In the genomic region with DNA sequence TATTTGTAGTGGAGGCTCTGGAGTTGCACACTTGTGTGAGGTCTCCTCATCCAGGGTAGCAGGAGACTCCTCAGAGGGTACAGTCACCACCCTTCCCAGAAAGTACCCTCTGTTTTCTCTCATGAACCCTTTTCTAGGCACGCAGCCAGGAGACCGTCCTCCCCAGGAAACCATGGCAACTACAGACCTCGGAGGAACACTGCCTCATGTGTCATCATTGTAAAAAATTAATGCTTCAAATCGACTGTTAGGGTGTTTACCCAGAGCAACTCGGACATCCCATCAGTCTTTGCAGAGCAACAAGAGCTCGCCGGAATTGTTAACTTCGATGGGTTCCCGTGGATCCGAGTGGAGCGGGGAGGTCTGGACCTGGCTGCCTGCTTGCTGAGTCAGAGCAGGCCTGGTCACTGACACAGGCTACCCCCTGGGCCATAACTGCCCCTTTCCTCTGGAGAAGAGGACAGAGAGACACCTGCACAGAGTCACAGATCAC, we compare ENCODE assay signal across 8 mouse cellular contexts.
A peak's percentile ranks its signal among the peaks of the same experiment; 100 is the strongest.
DNase-seq lines count a peak whose midpoint lies in the region; ATAC-seq and TF ChIP-seq lines count a peak whose summit lies in the region.

No protein-coding gene starts in this region.

- H3K36me3 ChIP-seq in kidney, adult 2 months (ENCODE audit: control insufficient read depth, insufficient read depth, low read length) = no peaks in the 10 kb centered on the region
- no peaks in the 10 kb centered on the region for H3K36me3 ChIP-seq in heart, postnatal 0 days (replicated peaks; ENCODE audit: control insufficient read depth, insufficient read depth, low read length)
- no peaks in the 10 kb centered on the region for H3K36me3 ChIP-seq in midbrain, embryonic 13.5 days

- no peaks in the 10 kb centered on the region for H3K4me1 ChIP-seq in kidney, adult 2 months (ENCODE audit: control insufficient read depth, insufficient read depth, low read length)
- H3K4me1 ChIP-seq in heart, postnatal 0 days (ENCODE audit: control insufficient read depth, insufficient read depth) = peaks cover 11% of the 10 kb centered on the region
- H3K4me1 ChIP-seq in midbrain, embryonic 13.5 days (replicated peaks) = peaks cover 16% of the 10 kb centered on the region

- no peak for TF ChIP-seq EP300 in heart, postnatal 0 days (IDR thresholded peaks at IDR 0.05; ENCODE audit: low read depth)

- no peak overlapping the region for H3K4me3 ChIP-seq in kidney, adult 2 months (ENCODE audit: insufficient read depth, low read depth, low read length)
- H3K4me3 ChIP-seq in heart, postnatal 0 days (ENCODE audit: low read depth, low read length) = no peak overlapping the region
- H3K4me3 ChIP-seq in midbrain, embryonic 13.5 days (replicated peaks) = no peak overlapping the region

- no peak overlapping the region for H3K4me2 ChIP-seq in heart, postnatal 0 days (ENCODE audit: low read depth, low read length)
- no peak overlapping the region for H3K4me2 ChIP-seq in midbrain, embryonic 13.5 days (replicated peaks)

- no peak for TF ChIP-seq CTCF in kidney, adult 2 months (conservative IDR thresholded peaks at IDR 0.05; ENCODE audit: insufficient read depth, insufficient read length, low read depth, low read length)
- no peak for TF ChIP-seq CTCF in heart, postnatal 0 days (IDR thresholded peaks at IDR 0.05; ENCODE audit: low read depth)

- ATAC-seq in heart, postnatal 0 days (ENCODE audit: insufficient read depth, low read depth) = peak; percentile 25; the same call in 1 of the 2 replicates
- 0 out of 2 replicates have a peak, but pooled peaks have one; percentile 53 for ATAC-seq in midbrain, embryonic 13.5 days

- no peaks in the 10 kb centered on the region for H3K27me3 ChIP-seq in kidney, adult 2 months (replicated peaks; ENCODE audit: control insufficient read depth, insufficient read depth, low read length)
- H3K27me3 ChIP-seq in heart, postnatal 0 days (ENCODE audit: control insufficient read depth, insufficient read depth, low read length) = no peaks in the 10 kb centered on the region
- H3K27me3 ChIP-seq in midbrain, embryonic 13.5 days = no peaks in the 10 kb centered on the region; the same call in 1 of the 2 replicates

- no peaks in the 10 kb centered on the region for H3K9me3 ChIP-seq in heart, postnatal 0 days (replicated peaks; ENCODE audit: control insufficient read depth, low read length)
- no peaks in the 10 kb centered on the region for H3K9me3 ChIP-seq in midbrain, embryonic 13.5 days

- H3K27ac ChIP-seq in kidney, adult 2 months (ENCODE audit: insufficient read depth, low read depth, low read length) = 0 out of 2 replicates have a peak overlapping the region, but pooled peaks have one; percentile 7
- H3K27ac ChIP-seq in heart, postnatal 0 days (ENCODE audit: low read depth) = peak overlapping the region; percentile 14; the same call in 1 of the 2 replicates
- H3K27ac ChIP-seq in midbrain, embryonic 13.5 days = no peak overlapping the region

- peak; percentile 33 for DNase-seq in kidney, adult 2 months
- DNase-seq in kidney, adult 11 months = no peak
- DNase-seq in adipocyte (ENCODE audit: low spot score) = peak; percentile 28
- no peak for DNase-seq in heart, postnatal 0 days (ENCODE audit: low spot score)
- DNase-seq in layer of hippocampus, adult 18-20 months (ENCODE audit: low spot score in 2 of 2) = peak; percentile 55 to 73
- DNase-seq in urinary bladder, postnatal 10 days (ENCODE audit: low spot score) = no peak
- no peak for DNase-seq in urinary bladder, postnatal 36 days (ENCODE audit: low spot score in 2 of 2)

- TF ChIP-seq POLR2A in kidney, adult 2 months (IDR thresholded peaks at IDR 0.05; ENCODE audit: low read depth, low read length) = no peak

- H3K9ac ChIP-seq in heart, postnatal 0 days (replicated peaks; ENCODE audit: low read depth, low read length) = no peak overlapping the region
- H3K9ac ChIP-seq in midbrain, embryonic 13.5 days (replicated peaks) = no peak overlapping the region

- WGBS in kidney, adult 2 months = 36% methylated on average over 11 of the region's 11 CpGs
- 41% methylated on average over 11 of the region's 11 CpGs for WGBS in heart, postnatal 0 days
- WGBS in midbrain, embryonic 13.5 days = 62% methylated on average over 11 of the region's 11 CpGs

Comparison
In these comparisons a context has a peak if more than half of its experiments do, and no peak if none do; other contexts are left out.
1. DNase-seq: peak in kidney, adult 2 months (single experiment), adipocyte (single experiment) and layer of hippocampus, adult 18-20 months (2 of 2); none in kidney, adult 11 months (single experiment), heart, postnatal 0 days (single experiment), urinary bladder, postnatal 10 days (single experiment) and urinary bladder, postnatal 36 days (0 of 2).